Mouse (Mus musculus) liver, postnatal 0 days (tissue): ENCODE data around the gene Zfp9. TPM values are rescaled to one million over a fixed set of nuclear protein-coding genes. Genes with fewer than 3 reads are reported as not detected.

ENCODE experiments used
- ATAC-seq: fragments of 200-750 bp; cut with Nextera tagmentation; 2 replicates; pipeline ENCODE4 v1.8.0; 2017; ENCODE audit warnings: mild to moderate bottlenecking, moderate library complexity
- DNase-seq: peaks from one replicate; pipeline ENCODE4 v3.0.0-alpha.2; 2016
- H3K27ac ChIP-seq: fragments of 300-500 bp; sonication (generic); 2 replicates; pipeline ENCODE4 v1.5.1; 2014; ENCODE audit warnings: antibody characterized with exemption, moderate library complexity, mild to moderate bottlenecking, low read depth
- H3K27me3 ChIP-seq: fragments of 300-500 bp; sonication (generic); 2 replicates; pipeline ENCODE4 v1.6.1; 2014; ENCODE audit warnings: low read length, control low read depth, mixed read lengths; ENCODE audit not compliant: insufficient read depth
- H3K36me3 ChIP-seq: fragments of 300-500 bp; sonication (generic); replicated peaks from 2 replicates; pipeline ENCODE4 v1.6.1; 2014; ENCODE audit warnings: mild to moderate bottlenecking, control low read depth, low read length, moderate library complexity, mixed read lengths; ENCODE audit not compliant: insufficient read depth
- H3K4me1 ChIP-seq: fragments of 300-500 bp; sonication (generic); 2 replicates; pipeline ENCODE4 v1.6.1; 2014; ENCODE audit warnings: antibody characterized with exemption, mild to moderate bottlenecking, control low read depth; ENCODE audit not compliant: insufficient read depth
- H3K4me2 ChIP-seq: fragments of 300-500 bp; sonication (generic); 2 replicates; pipeline ENCODE4 v1.6.1; 2014; ENCODE audit warnings: low read depth, mild to moderate bottlenecking, low read length, moderate library complexity, mixed read lengths
- H3K4me3 ChIP-seq: fragments of 300-500 bp; sonication (generic); 2 replicates; pipeline ENCODE4 v1.5.1; 2014; ENCODE audit warnings: low read depth, low read length
- H3K9ac ChIP-seq: fragments of 300-500 bp; sonication (generic); replicated peaks from 2 replicates; pipeline ENCODE4 v1.6.1; 2014; ENCODE audit warnings: mild to moderate bottlenecking, moderate library complexity
- H3K9me3 ChIP-seq: fragments of 300-500 bp; sonication (generic); 2 replicates; pipeline ENCODE4 v1.6.1; 2016; ENCODE audit warnings: mild to moderate bottlenecking, control low read depth, low read length, mixed read lengths
- CTCF ChIP-seq: sonication (generic); IDR thresholded peaks from 2 replicates; pipeline ENCODE4 v1.5.1; 2016; ENCODE audit warnings: antibody characterized with exemption, low read depth
- EP300 ChIP-seq: IDR thresholded peaks from 2 replicates; pipeline ENCODE4 v1.6.1; 2016; ENCODE audit warnings: antibody characterized with exemption, low read depth, mild to moderate bottlenecking
- WGBS: fragments of 180-500 bp; shearing (Covaris S2); extraction: QIAGEN DNeasy Blood & Tissue Kit; methylation state at CpG from one replicate; pipeline ENCODE4 v1.1.7; 2014; ENCODE audit not compliant: insufficient replicate concordance; 5-methylcytosine and 5-hydroxymethylcytosine counted together
- polyA plus RNA-seq: library from polyadenylated mRNA; unstranded; fragments of >200 nt; fragmentation: Nextera tagmentation; extraction: Ambion mirVana; gene quantifications from 2 replicates; pipeline ENCODE4 v1.2.1, GENCODE M21; 2015

The Zfp9 gene
- polyA plus RNA-seq, 1 experiment from 2014 or later = 0.62 TPM

- ATAC-seq (no peak), DNase-seq (no peak)
- Histone ChIP-seq H3K36me3 (peaks cover 9% of the 10 kb centered on the region), H3K9me3 (no peaks in the 10 kb centered on the region), H3K27me3 (no peaks in the 10 kb centered on the region), H3K4me1 (no peaks in the 10 kb centered on the region), H3K4me3 (no peak overlapping the region), H3K27ac (no peak overlapping the region), H3K4me2 (no peak overlapping the region), H3K9ac (no peak overlapping the region)
- no peak for TF ChIP-seq EP300
- TF ChIP-seq CTCF = no peak
- 79% methylated on average over 15 of the region's 15 CpGs for WGBS
Observed at GRCm38 (mm10) chr6:118462069-118462705, 16.9 kb downstream of the Zfp9 start.

- DNase-seq = no peak
- ATAC-seq = no peak
- no peak overlapping the region for H3K9ac ChIP-seq
- TF ChIP-seq CTCF = no peak
- TF ChIP-seq EP300 = no peak
- H3K36me3 ChIP-seq = no peaks in the 10 kb centered on the region
- H3K4me3 ChIP-seq = no peak overlapping the region
- H3K27ac ChIP-seq = no peak overlapping the region
- H3K4me2 ChIP-seq = no peak overlapping the region
- H3K4me1 ChIP-seq = peaks cover 3% of the 10 kb centered on the region; the same call in 1 of the 2 replicates
- H3K9me3 ChIP-seq = no peaks in the 10 kb centered on the region
- no peaks in the 10 kb centered on the region for H3K27me3 ChIP-seq
- 83% methylated on average over 1 of the region's 1 CpGs for WGBS
Observed at GRCm38 (mm10) chr6:118457726-118458125, 21.4 kb downstream of the Zfp9 start.

GRCm38 (mm10) chr6:118455042-118455631, 24.0 kb downstream of the Zfp9 start, which contains the start of gene Zfp248:
Zfp248 (minus strand) TSS chr6:118455528.
- under 1% methylated on average over 43 of the region's 43 CpGs for WGBS
- H3K27me3 ChIP-seq = no peaks in the 10 kb centered on the region

GRCm38 (mm10) chr6:118454452-118454851, 24.7 kb downstream of the Zfp9 start:
- Histone ChIP-seq H3K36me3 (no peaks in the 10 kb centered on the region), H3K9me3 (no peaks in the 10 kb centered on the region), H3K27me3 (no peaks in the 10 kb centered on the region), H3K4me2 (peak overlapping the region; percentile 87), H3K9ac (peak overlapping the region; percentile 67; the same call in 1 of the 2 replicates), H3K4me1 (peaks cover 3% of the 10 kb centered on the region; the same call in 1 of the 2 replicates), H3K27ac (no peak overlapping the region), H3K4me3 (peak overlapping the region; percentile 62)
- TF ChIP-seq EP300 (no peak), CTCF (no peak)
- WGBS = 49% methylated on average over 8 of the region's 8 CpGs
- no peak for ATAC-seq
- no peak for DNase-seq

More at GRCm38 (mm10) chr6:118455042-118455631, 24.0 kb downstream of the Zfp9 start, which contains the start of gene Zfp248:
- peak within 1 kb of the TSS; percentile 67 for H3K9ac ChIP-seq
- peak; percentile 53 for TF ChIP-seq CTCF
- no peak for TF ChIP-seq EP300
- peak; percentile 76 for DNase-seq
- no peaks in the 10 kb centered on the region for H3K36me3 ChIP-seq
- H3K9me3 ChIP-seq = no peaks in the 10 kb centered on the region
- peak within 1 kb of the TSS; percentile 62 for H3K4me3 ChIP-seq
- H3K4me1 ChIP-seq = peaks cover 3% of the 10 kb centered on the region; the same call in 1 of the 2 replicates
- peak within 1 kb of the TSS; percentile 59; the same call in 1 of the 2 replicates for H3K27ac ChIP-seq
- ATAC-seq = peak; percentile 90
- H3K4me2 ChIP-seq = peak within 1 kb of the TSS; percentile 87

- Histone ChIP-seq H3K36me3 (peaks cover 10% of the 10 kb centered on the region), H3K4me3 (no peak overlapping the region), H3K9me3 (peaks cover 3% of the 10 kb centered on the region; the same call in 1 of the 2 replicates), H3K9ac (no peak overlapping the region), H3K27ac (no peak overlapping the region), H3K4me2 (no peak overlapping the region), H3K4me1 (no peaks in the 10 kb centered on the region), H3K27me3 (no peaks in the 10 kb centered on the region)
- TF ChIP-seq CTCF = no peak
- no peak for TF ChIP-seq EP300
- 73% methylated on average over 4 of the region's 4 CpGs for WGBS
- ATAC-seq (no peak), DNase-seq (no peak)
Observed at GRCm38 (mm10) chr6:118431502-118431901, 47.6 kb downstream of the Zfp9 start.

GRCm38 (mm10) chr6:118426666-118427065, 52.5 kb downstream of the Zfp9 start:
- DNase-seq (no peak), ATAC-seq (no peak)
- no peak for TF ChIP-seq CTCF
- TF ChIP-seq EP300 = no peak
- Histone ChIP-seq H3K4me1 (no peaks in the 10 kb centered on the region), H3K4me3 (no peak overlapping the region), H3K27me3 (no peaks in the 10 kb centered on the region), H3K27ac (no peak overlapping the region), H3K36me3 (peaks cover 10% of the 10 kb centered on the region), H3K9me3 (peaks cover 3% of the 10 kb centered on the region; the same call in 1 of the 2 replicates), H3K4me2 (no peak overlapping the region), H3K9ac (no peak overlapping the region)
- WGBS = 74% methylated on average over 1 of the region's 1 CpGs
